Mouse (Mus musculus) forebrain, embryonic 14.5 days (tissue): ENCODE results near the gene Lrrc4. TPM values are rescaled to one million over a fixed set of nuclear protein-coding genes. Genes with fewer than 3 reads are reported as not detected.
A peak's percentile ranks its signal among the peaks of the same experiment; 100 is the strongest.

ENCODE experiments used
- ATAC-seq: fragments of 200-750 bp; cut with Nextera tagmentation; 2 replicates; pipeline ENCODE4 v1.8.0; 2017; ENCODE audit warnings: mild to moderate bottlenecking, moderate library complexity
- DNase-seq: peaks from one replicate; pipeline ENCODE4 v3.0.0-alpha.2; 2015; ENCODE audit warnings: low spot score
- H3K27ac ChIP-seq: fragments of 300-500 bp; sonication (generic); 2 replicates; pipeline ENCODE4 v1.5.1; 2014; ENCODE audit warnings: low read depth, mild to moderate bottlenecking, control low read depth, low read length, moderate library complexity
- H3K27me3 ChIP-seq: fragments of 300-500 bp; sonication (generic); replicated peaks from 2 replicates; pipeline ENCODE4 v1.6.1; 2014; ENCODE audit warnings: low read length, control low read depth, mixed read lengths; ENCODE audit not compliant: control insufficient read depth, insufficient read depth
- H3K36me3 ChIP-seq: fragments of 300-500 bp; sonication (generic); 2 replicates; pipeline ENCODE4 v1.6.1; 2014; ENCODE audit warnings: low read length, control low read depth; ENCODE audit not compliant: control insufficient read depth, insufficient read depth
- H3K4me1 ChIP-seq: fragments of 300-500 bp; sonication (generic); 2 replicates; pipeline ENCODE4 v1.6.1; 2014; ENCODE audit warnings: antibody characterized with exemption, low read length, control low read depth; ENCODE audit not compliant: control insufficient read depth, insufficient read depth
- H3K4me2 ChIP-seq: fragments of 300-500 bp; sonication (generic); 2 replicates; pipeline ENCODE4 v1.6.1; 2014; ENCODE audit warnings: mild to moderate bottlenecking, control low read depth, low read length
- H3K4me3 ChIP-seq: fragments of 300-500 bp; sonication (generic); 2 replicates; pipeline ENCODE4 v1.5.1; 2014; ENCODE audit warnings: low read depth, low read length, control low read depth
- H3K9ac ChIP-seq: fragments of 300-500 bp; sonication (generic); 2 replicates; pipeline ENCODE4 v1.6.1; 2014; ENCODE audit warnings: mild to moderate bottlenecking, low read length, control low read depth, moderate library complexity
- H3K9me3 ChIP-seq: fragments of 300-500 bp; sonication (generic); replicated peaks from 2 replicates; pipeline ENCODE4 v1.6.1; 2016; ENCODE audit warnings: low read length, control low read depth, mixed read lengths; ENCODE audit not compliant: control insufficient read depth
- WGBS: fragments of 180-500 bp; shearing (Covaris S2); extraction: QIAGEN DNeasy Blood & Tissue Kit; methylation state at CpG from one replicate; pipeline ENCODE4 v1.1.7; 2014; 5-methylcytosine and 5-hydroxymethylcytosine counted together
- polyA plus RNA-seq: library from polyadenylated mRNA; unstranded; fragments of >200 nt; fragmentation: Nextera tagmentation; extraction: Ambion mirVana; gene quantifications from 2 replicates; pipeline ENCODE4 v1.2.1, GENCODE M21; 2014

Lrrc4 gene
- polyA plus RNA-seq, 1 experiment from 2014 or later, result 5.8 TPM

GRCm38 (mm10) chr6:28756306-28757018 is 75.1 kb downstream of the Lrrc4 start:
- Histone ChIP-seq H3K36me3 (no peaks in the 10 kb centered on the region), H3K4me1 (peaks cover 34% of the 10 kb centered on the region), H3K9me3 (no peaks in the 10 kb centered on the region), H3K27ac (peak overlapping the region; percentile 52; the same call in 1 of the 2 replicates), H3K4me3 (no peak overlapping the region), H3K4me2 (no peak overlapping the region; the same call in 1 of the 2 replicates), H3K27me3 (no peaks in the 10 kb centered on the region), H3K9ac (no peak overlapping the region)
- WGBS, result 7% methylated on average over 10 of the region's 10 CpGs
- ATAC-seq (peak; percentile 87), DNase-seq (peak; percentile 95)

- no peaks in the 10 kb centered on the region for H3K9me3 ChIP-seq
- H3K27ac ChIP-seq, result peak overlapping the region; percentile 59; the same call in 1 of the 2 replicates
- no peak for ATAC-seq
- no peak for DNase-seq
- 82% methylated on average over 6 of the region's 6 CpGs for WGBS
- no peaks in the 10 kb centered on the region for H3K36me3 ChIP-seq
- peaks cover 48% of the 10 kb centered on the region for H3K4me1 ChIP-seq
- no peak overlapping the region for H3K9ac ChIP-seq
- no peak overlapping the region for H3K4me2 ChIP-seq
- no peak overlapping the region for H3K4me3 ChIP-seq
- no peaks in the 10 kb centered on the region for H3K27me3 ChIP-seq
Observed at GRCm38 (mm10) chr6:28754127-28754898, 77.2 kb downstream of the Lrrc4 start.

DNA sequence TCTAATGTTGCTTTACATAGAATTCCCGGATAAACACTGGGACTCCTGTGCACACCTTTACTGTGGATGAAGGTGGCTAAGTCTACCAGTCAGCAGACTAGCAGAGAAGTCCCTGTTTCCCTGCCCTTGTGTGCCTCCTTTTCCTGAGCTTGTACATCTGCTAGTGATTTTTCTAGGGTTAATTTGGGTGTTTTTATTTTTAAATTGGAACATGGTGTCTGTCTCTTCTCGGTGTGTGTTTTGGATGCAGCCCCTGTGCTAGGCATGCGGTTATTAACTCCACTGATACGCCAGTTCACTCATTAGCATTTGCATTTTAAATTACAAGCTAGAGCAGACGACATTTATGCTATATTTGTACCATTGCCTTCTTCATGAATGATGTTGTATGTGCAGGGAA is 77.9 kb downstream of the Lrrc4 start:
- 46% methylated on average over 5 of the region's 5 CpGs for WGBS
- H3K27me3 ChIP-seq, result no peaks in the 10 kb centered on the region
- no peak overlapping the region for H3K4me2 ChIP-seq
- ATAC-seq (peak; percentile 51; the same call in 1 of the 2 replicates), DNase-seq (peak; percentile 63)
- peaks cover 51% of the 10 kb centered on the region for H3K4me1 ChIP-seq
- no peaks in the 10 kb centered on the region for H3K36me3 ChIP-seq
- no peaks in the 10 kb centered on the region for H3K9me3 ChIP-seq
- peak overlapping the region; percentile 59; the same call in 1 of the 2 replicates for H3K27ac ChIP-seq
- no peak overlapping the region for H3K4me3 ChIP-seq
- H3K9ac ChIP-seq, result no peak overlapping the region

GRCm38 (mm10) chr6:28753217-28753616 is 78.3 kb downstream of the Lrrc4 start:
- Histone ChIP-seq H3K9ac (no peak overlapping the region), H3K36me3 (no peaks in the 10 kb centered on the region), H3K27ac (peak overlapping the region; percentile 59), H3K4me2 (no peak overlapping the region), H3K4me1 (peaks cover 51% of the 10 kb centered on the region), H3K4me3 (no peak overlapping the region), H3K9me3 (no peaks in the 10 kb centered on the region), H3K27me3 (no peaks in the 10 kb centered on the region)
- ATAC-seq (no peak), DNase-seq (no peak)
- 79% methylated on average over 5 of the region's 5 CpGs for WGBS

DNA sequence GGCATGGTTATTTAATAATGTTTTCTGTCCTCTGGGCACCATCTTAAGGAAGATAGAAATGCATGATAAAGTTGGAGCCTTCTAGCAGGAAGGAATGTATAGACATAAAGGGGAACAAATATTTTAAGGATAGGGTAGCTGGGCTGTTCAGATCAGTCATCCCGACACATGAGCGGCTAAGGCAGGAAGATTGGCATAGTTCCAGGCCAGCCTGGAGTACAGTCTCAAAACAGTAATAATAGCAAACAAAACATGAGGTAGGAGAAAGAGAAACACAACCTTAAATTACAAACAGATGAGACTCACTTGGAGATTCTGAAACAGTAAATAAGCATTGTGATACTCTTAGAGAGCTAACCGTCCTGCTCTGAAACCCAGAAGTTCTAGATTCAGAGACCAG is 80.4 kb downstream of the Lrrc4 start:
- H3K27ac ChIP-seq, result no peak overlapping the region
- no peak overlapping the region for H3K4me3 ChIP-seq
- ATAC-seq (no peak), DNase-seq (no peak)
- H3K9ac ChIP-seq, result no peak overlapping the region
- H3K9me3 ChIP-seq, result no peaks in the 10 kb centered on the region
- H3K4me2 ChIP-seq, result no peak overlapping the region
- H3K4me1 ChIP-seq, result peaks cover 36% of the 10 kb centered on the region
- WGBS, result 53% methylated on average over 3 of the region's 3 CpGs
- H3K36me3 ChIP-seq, result no peaks in the 10 kb centered on the region
- H3K27me3 ChIP-seq, result no peaks in the 10 kb centered on the region

DNA sequence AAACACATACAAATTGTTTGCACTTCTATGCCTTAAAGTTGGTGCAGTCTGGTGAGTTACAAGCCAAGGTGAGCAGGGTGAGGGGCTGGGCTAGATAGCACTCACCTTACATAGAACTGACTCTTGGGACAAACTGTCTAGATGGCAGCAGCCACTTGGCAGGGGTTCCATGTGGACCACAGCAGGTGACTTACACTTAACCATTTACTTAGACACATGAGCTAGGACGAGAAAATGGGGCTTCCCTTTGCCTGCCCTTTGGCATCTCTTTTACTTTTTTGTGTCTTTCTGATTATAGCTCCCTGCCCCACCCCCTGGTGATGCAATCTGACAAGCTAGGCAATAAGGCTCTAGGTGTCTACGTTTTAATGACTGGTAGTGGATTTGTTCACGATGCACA is 82.3 kb downstream of the Lrrc4 start:
- peaks cover 36% of the 10 kb centered on the region for H3K4me1 ChIP-seq

DNA sequence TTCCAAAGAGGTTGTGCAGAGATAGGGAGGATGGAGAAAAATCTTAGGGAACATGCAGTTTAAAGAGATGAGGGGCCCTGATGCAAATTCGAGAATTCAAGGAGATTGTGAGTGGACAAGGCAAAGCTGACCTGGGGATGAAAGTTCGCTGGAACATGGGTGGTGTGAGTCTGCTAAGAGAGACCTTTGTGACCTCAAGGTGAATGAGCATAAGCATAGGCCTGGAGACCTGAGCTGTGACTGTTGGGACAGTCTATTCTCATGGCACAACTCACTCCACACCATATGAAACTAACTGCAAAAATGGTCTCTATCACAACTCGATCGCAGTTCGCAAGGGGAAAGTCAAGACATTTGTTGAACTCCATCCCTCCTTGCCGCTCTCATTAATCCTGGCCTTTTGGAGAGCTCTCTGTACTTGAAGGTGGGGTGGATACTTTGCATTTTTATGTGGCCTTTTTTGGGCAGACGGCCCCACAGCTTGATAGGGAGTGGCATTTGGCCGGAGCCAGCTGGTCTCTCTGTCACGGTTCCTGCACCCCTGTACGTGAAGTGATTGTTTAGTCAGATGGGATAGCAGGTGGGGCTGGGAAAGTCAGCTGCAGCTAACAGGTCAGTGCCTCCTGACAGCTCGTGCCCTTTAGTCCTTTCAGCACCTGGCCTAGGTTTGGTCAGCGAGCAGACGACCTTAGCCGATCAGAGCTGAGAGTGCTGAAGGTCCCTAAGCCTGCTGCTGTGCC is 83.4 kb downstream of the Lrrc4 start:
- Histone ChIP-seq H3K9me3 (no peaks in the 10 kb centered on the region), H3K4me2 (no peak overlapping the region), H3K27me3 (no peaks in the 10 kb centered on the region), H3K9ac (no peak overlapping the region), H3K4me3 (no peak overlapping the region), H3K36me3 (no peaks in the 10 kb centered on the region), H3K4me1 (peaks cover 36% of the 10 kb centered on the region), H3K27ac (no peak overlapping the region)
- no peak for DNase-seq
- 73% methylated on average over 14 of the region's 14 CpGs for WGBS
- no peak for ATAC-seq

More for the DNA sequence above, 82.3 kb downstream of the Lrrc4 start:
- Histone ChIP-seq H3K36me3 (no peaks in the 10 kb centered on the region), H3K4me2 (no peak overlapping the region), H3K27ac (no peak overlapping the region), H3K9ac (no peak overlapping the region), H3K27me3 (no peaks in the 10 kb centered on the region), H3K9me3 (no peaks in the 10 kb centered on the region), H3K4me3 (no peak overlapping the region)
- DNase-seq (no peak), ATAC-seq (no peak)
- 43% methylated on average over 3 of the region's 3 CpGs for WGBS

DNA sequence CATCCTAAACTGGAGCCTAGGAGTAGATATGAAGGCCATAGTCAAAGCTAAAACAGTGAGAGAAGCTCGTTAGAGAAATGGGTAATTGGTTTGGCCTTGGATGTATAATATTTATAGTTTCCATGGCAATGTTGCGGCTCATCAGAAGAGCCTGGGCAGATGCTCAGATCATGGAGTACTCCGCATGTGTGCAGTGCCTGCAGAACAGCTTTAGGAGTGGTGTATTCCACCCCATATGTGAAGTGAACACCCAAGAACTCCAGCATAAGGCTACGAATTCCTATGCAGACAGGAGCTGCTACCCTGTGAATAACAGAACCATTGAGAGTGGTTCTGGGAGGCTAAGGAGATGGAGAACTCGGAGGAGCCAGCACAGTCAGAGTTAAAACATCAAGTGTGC is 84.5 kb downstream of the Lrrc4 start:
- Histone ChIP-seq H3K9ac (no peak overlapping the region), H3K9me3 (no peaks in the 10 kb centered on the region), H3K27me3 (no peaks in the 10 kb centered on the region), H3K4me3 (no peak overlapping the region), H3K4me2 (no peak overlapping the region), H3K36me3 (no peaks in the 10 kb centered on the region), H3K4me1 (peaks cover 26% of the 10 kb centered on the region), H3K27ac (no peak overlapping the region)
- 70% methylated on average over 5 of the region's 5 CpGs for WGBS
- DNase-seq (no peak), ATAC-seq (no peak)
